Mouse (Mus musculus) midbrain, embryonic 11.5 days (tissue): ENCODE data around the gene Rfng. TPM values are rescaled to one million over a fixed set of nuclear protein-coding genes. Genes with fewer than 3 reads are reported as not detected.

Experiments
- ATAC-seq: fragments of 200-750 bp; cut with Nextera tagmentation; 2 replicates; pipeline ENCODE4 v1.8.0; 2017; ENCODE audit warnings: moderate TSS enrichment, moderate library complexity; ENCODE audit not compliant: low FRiP score
- DNase-seq: peaks from one replicate; pipeline ENCODE4 v3.0.0; 2015; ENCODE audit warnings: low spot score; ENCODE audit errors: missing footprints
- H3K27ac ChIP-seq: fragments of 300-500 bp; sonication (generic); 2 replicates; pipeline ENCODE4 v1.5.1; 2014; ENCODE audit warnings: low read depth, low read length
- H3K27me3 ChIP-seq: fragments of 300-500 bp; sonication (generic); 2 replicates; pipeline ENCODE4 v1.6.1; 2014; ENCODE audit warnings: mild to moderate bottlenecking, low read length, moderate library complexity, mixed read lengths; ENCODE audit not compliant: control insufficient read depth, insufficient read depth
- H3K36me3 ChIP-seq: fragments of 300-500 bp; sonication (generic); 2 replicates; pipeline ENCODE4 v1.6.1; 2014; ENCODE audit warnings: mild to moderate bottlenecking, low read length, moderate library complexity, mixed read lengths; ENCODE audit not compliant: control insufficient read depth, insufficient read depth
- H3K4me1 ChIP-seq: fragments of 300-500 bp; sonication (generic); 2 replicates; pipeline ENCODE4 v1.6.1; 2014; ENCODE audit warnings: low read length; ENCODE audit not compliant: control insufficient read depth, insufficient read depth
- H3K4me2 ChIP-seq: fragments of 300-500 bp; sonication (generic); 2 replicates; pipeline ENCODE4 v1.6.1; 2014; ENCODE audit warnings: mild to moderate bottlenecking, moderate library complexity
- H3K4me3 ChIP-seq: fragments of 300-500 bp; sonication (generic); 2 replicates; pipeline ENCODE4 v1.5.1; 2014; ENCODE audit warnings: low read depth, low read length
- H3K9ac ChIP-seq: fragments of 300-500 bp; sonication (generic); 2 replicates; pipeline ENCODE4 v1.6.1; 2014; ENCODE audit warnings: low read length
- H3K9me3 ChIP-seq: fragments of 300-500 bp; sonication (generic); 2 replicates; pipeline ENCODE4 v1.6.1; 2016; ENCODE audit warnings: low read length; ENCODE audit not compliant: control insufficient read depth
- WGBS: fragments of 180-500 bp; shearing (Covaris S2); extraction: QIAGEN DNeasy Blood & Tissue Kit; methylation state at CpG from one replicate; pipeline ENCODE4 v1.1.7; 2014; 5-methylcytosine and 5-hydroxymethylcytosine counted together
- polyA plus RNA-seq: library from polyadenylated mRNA; unstranded; fragments of >200 nt; fragmentation: Nextera tagmentation; extraction: Ambion mirVana; gene quantifications from 2 replicates; pipeline ENCODE4 v1.2.1, GENCODE M21; 2014

Gene Rfng
- polyA plus RNA-seq, 1 experiment from 2014 or later, result 30.6 TPM

DNA sequence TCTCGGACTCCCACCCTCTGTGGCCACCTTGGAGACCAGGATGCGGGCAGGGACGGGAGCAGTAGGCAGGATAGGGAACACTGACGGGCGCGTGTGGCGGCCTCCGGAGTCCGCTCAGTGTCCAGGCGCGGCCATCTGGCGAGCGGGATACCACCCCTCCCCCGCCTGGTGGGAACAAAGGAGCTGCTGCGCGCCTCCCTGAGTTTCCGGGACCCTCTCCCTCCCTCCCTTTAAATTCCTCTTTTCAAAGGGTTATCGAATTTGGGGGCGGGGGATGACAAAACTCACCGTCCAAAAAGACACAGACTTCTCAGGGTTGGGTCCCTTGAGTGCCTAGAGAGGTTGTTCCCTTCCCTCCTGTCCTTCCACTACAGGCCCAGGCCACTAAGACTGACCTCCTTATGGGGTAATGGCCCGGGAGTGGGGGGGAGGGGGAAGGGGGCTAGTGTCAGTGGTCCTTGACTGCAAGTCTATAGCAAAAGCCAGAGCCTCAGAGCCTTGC lies 40.8 kb upstream of the Rfng start:
- Histone ChIP-seq H3K27ac (peak overlapping the region; percentile 98), H3K4me3 (peak overlapping the region; percentile 88), H3K36me3 (peaks cover 19% of the 10 kb centered on the region), H3K9ac (peak overlapping the region; percentile 94), H3K9me3 (no peaks in the 10 kb centered on the region), H3K27me3 (no peaks in the 10 kb centered on the region), H3K4me1 (peaks cover 43% of the 10 kb centered on the region), H3K4me2 (peak overlapping the region; percentile 98)
- DNase-seq (no peak), ATAC-seq (peak; percentile 56)
- WGBS, result 0% methylated on average over 21 of the region's 21 CpGs

DNA sequence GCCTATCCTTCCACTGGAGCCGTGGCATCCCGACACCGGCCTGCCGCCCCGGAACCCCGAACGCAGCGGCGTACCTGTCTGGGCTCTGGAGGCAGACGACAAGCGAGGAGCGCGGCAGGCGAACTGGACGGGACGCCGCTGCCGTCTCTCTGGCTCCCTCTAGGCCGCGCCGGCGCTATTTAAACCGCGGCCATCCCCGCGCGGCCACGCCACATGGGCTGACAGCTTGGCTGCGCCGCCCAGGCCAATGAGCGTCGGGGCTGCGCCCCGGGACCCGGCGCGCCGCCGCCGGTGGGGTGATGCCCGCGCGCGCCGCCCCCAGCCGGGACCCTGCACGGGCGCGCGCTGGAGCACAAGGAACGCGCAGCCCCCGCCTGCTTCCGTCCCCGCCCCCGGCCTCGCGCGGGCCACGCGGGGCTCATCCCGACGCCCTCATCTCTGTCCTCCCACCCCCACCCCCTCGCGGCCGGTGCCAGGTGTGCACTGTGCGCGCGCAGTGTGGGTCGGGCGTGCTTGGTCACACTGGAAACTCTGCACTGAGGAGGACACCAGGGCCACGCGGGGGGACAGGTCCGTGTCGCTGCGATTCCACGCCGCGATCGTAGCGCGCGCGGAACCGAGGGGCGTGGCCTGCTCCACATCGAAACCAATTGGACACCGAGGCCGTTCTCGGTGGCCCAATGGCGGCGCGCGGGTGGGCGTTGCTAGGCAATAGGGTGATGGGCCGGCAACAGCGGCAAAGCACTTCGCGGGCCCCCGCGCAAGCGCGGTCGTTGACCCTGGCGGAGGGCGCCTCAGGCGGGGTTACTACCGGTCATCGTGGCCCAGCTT lies 40.2 kb upstream of the Rfng start, which contains the start of gene Fasn:
Fasn (minus strand) TSS at position 592 of the 831 bp plus-strand sequence.
- DNase-seq, result peak; percentile 99
- H3K36me3 ChIP-seq, result peaks cover 22% of the 10 kb centered on the region
- H3K27ac ChIP-seq, result peak within 1 kb of the TSS; percentile 98
- H3K9ac ChIP-seq, result peak within 1 kb of the TSS; percentile 94
- under 1% methylated on average over 99 of the region's 109 CpGs for WGBS
- peaks cover 43% of the 10 kb centered on the region for H3K4me1 ChIP-seq
- ATAC-seq, result peak; percentile 89
- H3K9me3 ChIP-seq, result no peaks in the 10 kb centered on the region
- peak within 1 kb of the TSS; percentile 88 for H3K4me3 ChIP-seq
- no peaks in the 10 kb centered on the region for H3K27me3 ChIP-seq
- peak within 1 kb of the TSS; percentile 98 for H3K4me2 ChIP-seq

DNA sequence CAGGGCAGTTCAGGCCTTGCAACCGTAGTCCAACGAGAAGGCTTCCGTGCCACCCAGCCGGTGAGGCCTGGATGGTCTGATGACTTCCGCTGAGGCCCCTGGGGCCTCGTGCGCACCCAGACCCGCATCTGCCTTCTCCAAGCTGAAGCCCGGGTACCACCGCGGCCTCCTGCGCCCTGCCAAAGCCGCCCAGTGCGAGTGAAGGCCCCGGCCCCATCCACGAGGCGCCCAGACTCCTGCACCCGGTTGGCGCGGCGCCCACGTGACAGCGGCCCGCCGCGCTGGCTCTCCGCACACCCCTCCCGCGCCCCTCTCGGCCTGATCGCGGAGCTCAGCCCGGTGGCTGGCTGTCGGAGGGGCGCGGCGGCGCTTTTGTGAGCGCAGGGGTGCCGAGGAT lies 39.5 kb upstream of the Rfng start:
- no peak for DNase-seq
- H3K4me2 ChIP-seq, result peak overlapping the region; percentile 98

DNA sequence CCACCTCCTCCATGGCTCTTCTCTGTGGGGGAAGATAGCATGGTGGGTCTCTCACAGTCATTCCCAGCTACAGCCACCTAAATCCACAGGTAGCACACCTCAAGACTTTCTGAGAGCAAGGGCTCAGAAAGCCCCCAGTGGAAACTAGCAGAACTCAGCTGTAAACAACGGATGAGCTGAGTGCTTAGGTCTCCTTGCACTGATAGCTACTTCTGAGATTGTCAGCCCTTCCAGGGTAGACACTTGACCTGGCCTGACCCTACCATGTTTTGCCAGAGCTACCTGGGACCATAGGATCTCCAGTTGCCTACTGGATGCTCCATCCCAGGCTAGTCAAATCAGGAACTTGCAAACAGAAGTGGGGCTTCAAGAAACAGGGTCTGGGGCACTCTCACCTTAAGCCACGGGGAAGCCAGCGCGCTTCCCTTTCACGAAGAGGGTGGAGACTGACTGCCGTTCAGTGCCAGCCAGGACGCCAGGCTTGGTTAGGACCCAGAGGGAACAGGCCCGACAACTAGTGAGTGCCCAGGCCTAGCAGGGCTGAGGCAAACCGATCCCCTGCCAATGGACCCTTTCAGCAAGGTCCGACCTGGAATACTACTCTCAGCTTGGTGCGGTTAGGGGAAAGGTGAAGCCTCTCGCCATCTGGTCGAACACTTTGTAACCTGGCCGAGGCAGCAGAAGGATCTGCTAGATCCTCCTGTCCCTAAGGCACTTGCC lies 39.0 kb upstream of the Rfng start:
- Histone ChIP-seq H3K9me3 (no peaks in the 10 kb centered on the region), H3K9ac (peak overlapping the region; percentile 94), H3K27ac (peak overlapping the region; percentile 98), H3K4me1 (peaks cover 43% of the 10 kb centered on the region), H3K27me3 (no peaks in the 10 kb centered on the region), H3K4me3 (peak overlapping the region; percentile 88), H3K4me2 (peak overlapping the region; percentile 98), H3K36me3 (peaks cover 34% of the 10 kb centered on the region)
- DNase-seq (peak; percentile 94), ATAC-seq (no peak)
- WGBS, result 2% methylated on average over 14 of the region's 14 CpGs

More for the DNA sequence above, 39.5 kb upstream of the Rfng start:
- WGBS, result under 1% methylated on average over 33 of the region's 40 CpGs
- Histone ChIP-seq H3K4me1 (peaks cover 43% of the 10 kb centered on the region), H3K9ac (peak overlapping the region; percentile 94), H3K9me3 (no peaks in the 10 kb centered on the region), H3K36me3 (peaks cover 28% of the 10 kb centered on the region), H3K4me3 (peak overlapping the region; percentile 88), H3K27me3 (no peaks in the 10 kb centered on the region), H3K27ac (peak overlapping the region; percentile 98)
- peak; percentile 54 for ATAC-seq

DNA sequence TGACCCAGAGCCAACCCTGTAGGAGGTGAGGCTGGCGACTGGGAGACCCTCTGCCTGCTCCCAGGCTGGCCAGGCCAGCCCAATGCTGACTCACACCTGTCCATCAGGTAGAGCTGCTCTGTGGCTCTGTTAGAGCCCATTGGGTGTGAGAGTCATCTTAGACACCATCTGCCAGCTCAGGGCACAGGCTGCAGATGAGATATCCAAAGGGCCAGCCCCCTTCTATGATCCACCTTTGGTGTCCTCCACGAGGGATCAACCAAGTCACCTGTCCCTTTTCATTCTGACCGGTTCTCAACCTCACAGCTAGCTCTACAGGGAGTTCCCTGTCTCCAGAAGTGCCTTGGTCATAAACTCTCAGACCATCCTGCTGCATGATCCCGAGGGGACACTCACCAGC lies 38.3 kb upstream of the Rfng start:
- H3K4me3 ChIP-seq, result peak overlapping the region; percentile 88
- peaks cover 40% of the 10 kb centered on the region for H3K36me3 ChIP-seq
- ATAC-seq (no peak), DNase-seq (no peak)
- H3K4me1 ChIP-seq, result peaks cover 43% of the 10 kb centered on the region
- no peak overlapping the region for H3K27ac ChIP-seq
- H3K9ac ChIP-seq, result peak overlapping the region; percentile 94
- H3K9me3 ChIP-seq, result no peaks in the 10 kb centered on the region
- H3K27me3 ChIP-seq, result no peaks in the 10 kb centered on the region
- 74% methylated on average over 4 of the region's 4 CpGs for WGBS
- H3K4me2 ChIP-seq, result peak overlapping the region; percentile 98

DNA sequence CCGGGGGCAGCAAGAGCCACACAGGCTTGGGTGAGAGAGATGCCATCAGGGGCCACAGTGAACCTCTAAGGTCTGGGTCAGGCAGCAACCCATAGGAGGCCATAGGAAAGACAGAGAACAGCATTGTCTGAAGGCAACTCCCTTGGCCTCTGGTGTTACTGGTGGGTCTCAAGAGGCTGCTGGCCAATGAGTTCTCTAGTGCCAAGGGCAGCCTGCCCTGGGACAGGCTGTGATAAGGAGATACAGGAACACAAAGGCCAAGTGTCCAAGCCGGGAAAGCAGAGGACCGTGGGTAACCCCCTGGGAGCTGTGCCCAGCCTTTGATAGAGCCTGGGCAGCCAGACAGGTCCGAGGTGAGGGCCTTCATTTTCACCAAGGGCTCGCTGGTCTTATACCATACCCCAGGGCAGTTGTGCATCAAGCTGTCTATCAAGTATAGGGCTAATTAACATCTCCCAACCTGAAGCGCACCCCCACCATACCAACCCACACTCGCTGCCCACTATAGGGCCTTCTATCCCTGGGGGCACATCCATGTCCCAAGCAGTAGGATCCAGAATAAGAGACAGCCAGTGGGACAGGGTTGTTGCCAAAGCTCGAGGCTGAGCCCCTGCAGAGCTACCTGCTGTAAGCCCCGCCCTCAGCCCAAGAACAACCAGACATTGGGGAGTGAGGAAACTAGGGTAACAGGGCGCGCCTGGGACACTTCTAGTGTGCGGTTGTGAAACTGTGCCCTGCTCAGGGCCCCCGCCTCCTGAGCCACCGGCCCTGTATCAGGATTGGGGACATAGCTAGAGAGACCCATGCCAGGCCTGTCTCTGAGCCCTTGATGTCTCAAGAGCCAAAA lies 37.3 kb upstream of the Rfng start:
- no peak overlapping the region for H3K27ac ChIP-seq
- no peaks in the 10 kb centered on the region for H3K27me3 ChIP-seq
- DNase-seq (no peak), ATAC-seq (no peak)
- H3K4me1 ChIP-seq, result peaks cover 36% of the 10 kb centered on the region
- H3K4me3 ChIP-seq, result peak overlapping the region; percentile 88; the same call in 1 of the 2 replicates
- H3K9me3 ChIP-seq, result no peaks in the 10 kb centered on the region
- 88% methylated on average over 14 of the region's 14 CpGs for WGBS
- peak overlapping the region; percentile 98 for H3K4me2 ChIP-seq
- H3K36me3 ChIP-seq, result peaks cover 49% of the 10 kb centered on the region
- H3K9ac ChIP-seq, result peak overlapping the region; percentile 94

DNA sequence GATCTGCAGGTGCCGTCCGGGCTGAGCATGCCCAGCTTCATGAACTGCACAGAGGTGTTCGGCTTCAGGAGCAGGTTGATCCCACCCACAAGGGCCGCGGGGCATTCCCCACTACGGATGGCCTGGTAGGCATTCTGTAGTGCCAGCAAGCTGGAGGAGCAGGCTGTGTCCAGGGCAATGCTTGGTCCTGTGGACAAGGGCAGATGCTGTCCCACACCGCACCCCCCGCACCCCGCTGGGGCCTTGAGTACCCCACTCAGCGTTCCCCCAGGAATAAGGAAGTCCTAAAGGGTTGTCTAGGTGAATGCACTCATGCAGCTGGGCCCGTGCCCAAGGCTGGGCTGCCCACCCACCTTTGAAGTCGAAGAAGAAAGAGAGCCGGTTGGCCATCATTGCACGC lies 36.5 kb upstream of the Rfng start:
- Histone ChIP-seq H3K9ac (no peak overlapping the region), H3K27ac (no peak overlapping the region), H3K4me3 (no peak overlapping the region), H3K27me3 (no peaks in the 10 kb centered on the region), H3K36me3 (peaks cover 56% of the 10 kb centered on the region), H3K4me2 (no peak overlapping the region; the same call in 1 of the 2 replicates), H3K4me1 (peaks cover 29% of the 10 kb centered on the region), H3K9me3 (no peaks in the 10 kb centered on the region)
- DNase-seq (no peak), ATAC-seq (no peak)
- 90% methylated on average over 14 of the region's 14 CpGs for WGBS

DNA sequence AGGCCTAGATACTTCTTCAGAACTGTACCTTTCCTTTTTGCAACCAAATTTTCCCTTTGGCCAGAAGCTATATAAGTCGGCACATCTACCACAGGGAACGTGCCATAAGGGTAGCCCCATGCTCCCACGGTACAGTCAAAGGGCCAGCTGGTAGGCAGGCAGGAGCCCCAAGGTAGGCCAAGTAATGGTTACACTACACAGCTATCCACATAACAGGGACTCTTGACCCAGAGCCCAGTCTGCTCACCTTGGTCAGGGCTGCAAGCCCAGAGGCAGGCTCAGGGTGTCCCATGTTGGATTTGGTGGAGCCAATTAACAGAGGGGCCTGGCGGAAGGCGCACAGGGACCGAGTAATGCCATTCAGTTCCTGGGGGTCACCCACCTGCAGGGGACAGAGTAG lies 35.5 kb upstream of the Rfng start:
- WGBS, result 97% methylated on average over 6 of the region's 6 CpGs
- Histone ChIP-seq H3K9ac (no peak overlapping the region), H3K27me3 (no peaks in the 10 kb centered on the region), H3K4me1 (peaks cover 21% of the 10 kb centered on the region), H3K4me3 (no peak overlapping the region), H3K36me3 (peaks cover 62% of the 10 kb centered on the region), H3K27ac (no peak overlapping the region), H3K9me3 (no peaks in the 10 kb centered on the region), H3K4me2 (no peak overlapping the region)
- DNase-seq, result no peak
- ATAC-seq, result no peak
